Mouse (Mus musculus): ENCODE data around the gene S100a11.
"Not testable (repeated sequence)": the region's sequence is repeated elsewhere in the genome, so short reads cannot be mapped to it uniquely, and the experiment has no call there.

S100a11 gene

DNA sequence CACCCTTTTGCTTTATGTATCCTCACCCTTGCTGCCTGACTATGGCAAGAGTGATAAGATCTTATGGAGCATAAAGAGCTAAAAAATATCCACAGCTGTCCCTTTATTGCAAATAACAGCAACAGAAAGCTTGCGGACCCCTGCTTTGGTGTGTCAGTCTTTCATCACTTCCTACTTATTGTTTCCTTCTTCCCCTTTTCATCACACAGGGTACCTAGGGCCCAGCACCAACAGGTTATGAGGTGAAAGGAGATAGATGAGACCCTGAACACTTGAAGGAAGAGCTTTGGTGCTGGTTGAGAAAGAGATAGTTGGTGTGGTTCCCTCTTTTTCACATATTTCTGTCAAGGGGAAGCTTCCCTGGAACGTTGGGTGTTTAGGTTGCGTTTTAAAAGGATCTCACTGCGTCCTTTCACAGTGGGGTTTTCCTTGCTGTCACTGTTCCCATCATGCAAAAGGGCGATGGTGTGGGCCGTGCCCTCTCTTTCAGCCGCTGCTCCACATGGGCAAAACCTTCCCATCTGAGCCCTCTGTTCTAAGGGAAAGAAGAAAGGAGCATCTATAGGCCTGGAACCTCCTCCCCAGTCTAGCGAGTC, 1.3 kb downstream of the S100a11 start:
- no peak for DNase-seq (ENCODE audit: low read depth, low spot score)

DNA sequence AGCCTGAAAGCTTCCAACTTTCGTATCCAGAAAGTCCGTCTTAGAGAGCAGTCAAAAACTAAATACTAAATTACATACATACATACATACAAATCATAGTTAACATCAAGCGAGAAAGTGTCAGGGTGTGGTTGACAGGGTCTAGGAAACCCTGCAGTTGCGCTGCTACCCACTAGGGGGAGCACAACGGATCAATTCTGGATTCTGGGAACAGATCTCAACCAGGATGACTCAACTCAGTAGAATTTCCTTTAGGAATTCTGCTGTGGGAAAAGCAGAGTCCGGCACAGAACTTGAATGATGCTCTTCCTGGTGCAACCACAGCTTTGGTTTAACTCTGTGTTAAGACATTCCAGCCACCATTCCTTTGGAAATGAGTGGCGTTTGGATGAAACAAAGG, 2.3 kb downstream of the S100a11 start:
- peak; percentile 86 for DNase-seq (ENCODE audit: low read depth, low spot score)

DNA sequence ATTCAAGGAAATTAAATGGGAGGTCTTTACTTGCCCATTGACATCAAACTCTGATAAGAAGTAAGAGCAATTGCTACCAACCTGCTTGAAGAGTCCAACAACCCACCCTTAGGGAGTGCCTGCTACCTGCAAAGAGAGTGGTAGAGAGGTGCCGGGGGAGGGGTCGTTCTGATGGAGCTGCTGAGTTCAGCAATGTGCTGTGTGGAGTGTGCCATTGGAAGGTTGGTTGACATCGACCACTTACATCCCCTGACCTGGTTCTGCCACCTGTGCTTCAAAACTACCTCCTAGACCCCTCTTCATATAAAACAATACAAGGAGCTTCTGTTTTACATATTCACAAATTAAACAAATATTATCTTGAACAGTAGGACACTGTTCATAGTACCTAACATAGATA, 7.0 kb downstream of the S100a11 start:
- no peak for DNase-seq (ENCODE audit: low read depth, low spot score)

DNA sequence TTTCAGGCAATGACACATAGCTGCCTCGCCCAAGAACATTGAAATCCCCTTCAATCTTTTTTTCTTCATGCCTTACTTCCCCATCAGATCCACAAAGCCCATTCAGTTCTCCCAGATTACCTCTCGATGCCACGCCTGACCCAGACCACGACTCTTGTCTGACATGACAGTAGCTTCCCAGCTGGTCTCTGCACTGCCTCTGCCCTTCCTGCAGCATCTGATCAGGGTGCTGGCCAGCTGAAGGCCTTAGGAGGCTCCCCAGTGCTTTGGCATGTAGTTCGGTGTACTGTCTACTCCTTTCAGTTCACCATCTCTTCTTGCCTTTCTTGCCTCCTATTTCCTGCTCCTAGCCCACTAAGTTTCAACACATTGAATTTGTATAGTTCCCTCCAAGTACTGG, 8.5 kb downstream of the S100a11 start:
- DNase-seq (ENCODE audit: low read depth, low spot score), result no peak

DNA sequence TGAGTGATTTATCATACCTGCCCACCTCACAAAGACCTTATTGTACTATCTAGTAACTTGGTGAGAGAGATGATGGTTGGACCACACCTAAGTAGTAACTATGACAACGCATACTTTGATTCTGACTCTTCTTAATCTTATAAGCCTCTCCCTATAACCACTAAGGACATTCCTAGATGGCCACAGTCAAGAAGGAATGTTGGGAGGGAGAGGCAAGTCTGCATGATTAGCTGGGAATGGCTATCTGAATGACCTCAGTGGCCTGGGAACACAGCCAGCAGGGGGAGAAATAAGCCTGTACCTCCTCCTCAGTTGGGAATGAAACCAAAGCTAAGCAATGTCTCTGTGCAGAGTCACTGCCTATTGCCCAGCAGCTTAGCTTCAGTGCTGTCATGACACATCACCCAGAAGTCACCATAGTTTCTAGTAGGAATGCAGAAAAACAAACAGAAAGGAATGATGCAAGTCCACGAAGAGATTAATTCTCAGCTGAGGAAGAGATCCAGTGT, 16.8 kb downstream of the S100a11 start:
- peak; percentile 39 for DNase-seq (ENCODE audit: low read depth, low spot score)

DNA sequence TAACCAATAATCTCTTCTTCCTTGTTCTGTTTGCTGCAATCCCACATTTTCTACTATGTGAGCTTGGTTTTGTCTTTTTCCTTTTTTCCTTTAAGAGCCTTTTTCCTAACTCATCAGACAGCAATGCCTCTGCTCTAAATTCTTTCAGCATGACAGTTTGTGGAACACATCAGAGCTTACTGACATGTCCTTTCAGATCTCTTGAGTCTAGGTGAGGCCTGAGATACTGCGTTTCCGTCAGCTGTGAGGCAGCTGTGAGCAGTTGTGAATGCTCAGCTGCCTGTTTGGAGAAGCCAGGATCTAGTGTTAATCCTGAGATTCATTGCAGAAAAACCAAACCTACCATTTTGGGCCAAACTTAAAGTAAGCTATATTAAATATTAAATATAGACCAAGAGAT, 18.2 kb downstream of the S100a11 start:
- no peak for DNase-seq (ENCODE audit: low read depth, low spot score)

DNA sequence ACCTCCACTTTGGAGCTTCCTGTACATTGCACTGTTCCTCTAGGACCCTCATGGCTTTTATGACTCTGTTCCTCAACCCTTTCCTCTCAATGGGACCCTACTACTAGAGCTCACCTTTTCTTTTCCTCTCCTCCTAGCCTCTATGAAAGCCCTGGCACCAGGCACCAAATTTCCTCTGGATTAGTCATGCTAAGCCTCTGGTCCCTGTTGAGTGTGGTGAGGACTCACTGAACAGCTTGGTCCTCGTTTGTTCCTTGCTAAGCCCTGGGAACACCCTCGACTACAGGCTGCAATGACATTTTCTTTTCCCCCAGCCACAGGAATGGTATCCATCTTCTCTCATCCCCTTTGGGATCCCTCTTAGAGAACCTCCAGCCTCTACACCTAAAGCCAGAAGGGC, 21.2 kb downstream of the S100a11 start:
- no peak for DNase-seq (ENCODE audit: low read depth, low spot score)

DNA sequence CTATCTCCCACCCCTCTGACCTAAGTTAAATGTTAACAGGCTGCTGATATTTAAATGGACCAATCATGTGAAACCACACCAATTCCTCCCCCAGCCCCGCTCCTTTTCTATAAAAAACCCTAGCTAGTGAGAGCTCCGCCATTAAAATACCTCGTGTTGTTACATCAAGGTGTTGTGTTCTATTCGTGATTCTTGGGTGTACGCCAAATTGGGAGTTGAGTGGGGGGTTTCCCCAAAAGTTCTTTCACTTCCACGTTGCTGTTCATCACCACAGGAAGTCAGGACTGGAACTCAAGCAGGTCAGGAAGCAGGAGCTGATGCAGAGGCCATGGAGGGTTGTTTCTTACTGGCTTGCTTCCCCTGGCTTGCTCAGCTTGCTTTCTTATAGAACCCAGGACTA, 23.9 kb downstream of the S100a11 start:
- DNase-seq (ENCODE audit: low read depth, low spot score), result not testable (repeated sequence)

DNA sequence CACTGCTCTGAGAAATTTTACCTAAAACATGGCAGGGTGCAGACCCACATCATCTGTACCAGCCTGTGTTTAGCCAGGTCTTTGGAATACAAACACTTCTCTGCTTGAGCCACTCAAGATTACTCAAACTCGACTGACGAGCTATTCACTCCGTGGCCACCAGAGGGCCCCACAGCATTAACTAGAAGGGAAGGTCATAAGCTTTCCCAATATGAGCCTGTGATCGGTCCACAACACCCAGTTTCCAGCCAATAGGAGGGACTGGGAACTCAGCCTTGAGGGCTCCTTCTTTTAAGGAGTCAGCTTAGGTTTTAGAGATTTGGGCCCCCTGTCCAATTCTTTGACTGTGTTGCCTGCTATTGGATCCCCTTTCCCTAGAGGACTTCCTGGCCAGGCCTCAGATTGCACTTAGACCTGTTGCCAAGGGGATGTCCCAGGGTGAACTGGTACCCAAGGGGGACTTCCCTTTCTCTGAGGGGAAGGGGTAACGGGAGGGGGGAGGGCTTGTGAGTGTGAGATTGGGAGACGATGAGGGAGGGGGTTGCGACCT, 26.9 kb downstream of the S100a11 start:
- DNase-seq (ENCODE audit: low read depth, low spot score), result peak; percentile 91

DNA sequence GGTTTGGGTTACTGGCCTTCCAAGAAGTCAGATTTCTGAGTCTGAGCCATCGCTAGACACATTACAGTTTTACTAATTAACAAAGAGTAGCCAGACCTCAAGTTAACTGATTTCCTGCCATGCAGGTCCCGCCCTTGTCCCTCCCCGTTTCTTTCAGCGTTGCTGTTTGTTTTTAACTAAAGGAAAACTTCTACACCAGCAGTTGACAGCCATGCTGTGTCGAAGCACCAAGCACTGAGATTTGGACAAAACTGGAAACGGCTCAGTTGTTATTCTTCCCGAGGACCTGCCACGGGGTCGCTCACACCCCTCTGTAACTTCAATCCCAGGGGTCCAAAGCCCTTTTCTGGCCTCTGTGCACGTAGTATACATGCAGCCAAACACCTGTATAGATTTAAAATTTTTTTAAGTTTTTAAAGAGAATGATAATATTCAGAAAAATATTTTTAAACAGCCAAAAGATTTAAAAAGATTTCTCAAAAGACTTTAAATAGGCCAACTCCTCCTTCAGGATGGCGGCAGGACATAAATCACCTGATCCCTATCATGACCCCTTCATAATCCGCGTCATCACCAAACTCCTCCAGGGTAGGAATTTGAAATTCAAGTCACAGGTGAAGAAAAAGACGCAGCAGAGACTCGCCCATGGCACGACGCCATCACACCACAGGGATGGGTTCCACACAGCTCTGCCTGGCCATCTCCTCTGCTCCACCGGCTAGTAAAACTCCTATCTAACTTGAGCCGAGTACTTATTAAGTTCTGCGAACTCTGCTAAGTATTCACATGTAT, 27.7 kb downstream of the S100a11 start:
- DNase-seq (ENCODE audit: low read depth, low spot score), result peak; percentile 40

DNA sequence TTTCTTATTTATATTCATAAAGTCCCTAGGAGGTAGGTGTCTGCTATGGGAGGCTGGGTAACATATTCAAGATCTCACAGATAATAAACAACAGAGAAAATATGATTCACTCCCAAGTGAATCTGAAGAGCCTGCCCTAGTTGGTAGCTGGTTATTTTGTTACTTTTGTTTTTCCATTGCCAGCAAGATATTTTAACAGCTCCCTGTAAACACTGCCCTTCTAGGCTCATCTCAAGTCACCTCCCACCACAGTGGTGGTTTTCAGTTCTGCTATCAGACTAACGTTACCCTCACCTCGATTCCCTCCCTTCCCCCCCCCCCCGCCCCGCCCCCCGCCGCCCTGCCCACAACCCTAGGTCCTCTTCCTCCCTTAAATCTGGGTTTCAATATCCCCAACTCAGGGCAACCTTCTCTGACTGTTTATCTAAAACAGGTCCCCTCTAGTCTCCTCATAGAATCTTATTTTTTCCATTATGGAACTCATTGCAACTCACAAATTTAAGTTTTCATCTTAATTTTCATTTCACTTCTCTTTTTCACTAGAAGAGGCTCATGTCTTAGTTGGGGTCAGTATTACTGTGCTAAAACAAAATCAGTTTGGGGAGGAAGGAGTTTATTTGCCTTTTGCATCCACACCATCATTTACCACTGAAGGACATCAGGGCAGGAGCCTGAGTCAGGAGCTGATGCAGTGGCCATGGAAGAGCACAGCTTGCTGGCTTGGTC, 28.4 kb downstream of the S100a11 start:
- no peak for DNase-seq (ENCODE audit: low read depth, low spot score)

DNA sequence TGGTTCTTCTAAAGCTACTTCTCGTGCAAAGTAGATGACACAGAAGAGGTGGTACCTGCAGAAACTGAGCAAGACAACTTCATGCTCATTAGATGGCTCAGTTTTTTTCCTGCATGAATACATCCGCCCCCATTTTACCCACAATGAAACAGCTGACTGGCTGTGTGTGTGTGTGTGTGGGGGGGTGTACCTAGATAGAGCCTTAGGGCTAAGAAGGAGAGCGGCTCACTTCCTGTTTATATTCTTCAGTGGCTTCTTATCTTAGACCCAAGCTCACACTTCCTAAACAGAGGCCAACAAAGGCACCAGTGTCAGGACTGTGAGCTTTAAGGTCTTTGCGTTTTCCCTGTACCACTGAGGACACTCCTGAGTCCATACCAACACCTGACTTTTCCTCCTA, 29.7 kb downstream of the S100a11 start:
- no peak for DNase-seq (ENCODE audit: low read depth, low spot score)

DNA sequence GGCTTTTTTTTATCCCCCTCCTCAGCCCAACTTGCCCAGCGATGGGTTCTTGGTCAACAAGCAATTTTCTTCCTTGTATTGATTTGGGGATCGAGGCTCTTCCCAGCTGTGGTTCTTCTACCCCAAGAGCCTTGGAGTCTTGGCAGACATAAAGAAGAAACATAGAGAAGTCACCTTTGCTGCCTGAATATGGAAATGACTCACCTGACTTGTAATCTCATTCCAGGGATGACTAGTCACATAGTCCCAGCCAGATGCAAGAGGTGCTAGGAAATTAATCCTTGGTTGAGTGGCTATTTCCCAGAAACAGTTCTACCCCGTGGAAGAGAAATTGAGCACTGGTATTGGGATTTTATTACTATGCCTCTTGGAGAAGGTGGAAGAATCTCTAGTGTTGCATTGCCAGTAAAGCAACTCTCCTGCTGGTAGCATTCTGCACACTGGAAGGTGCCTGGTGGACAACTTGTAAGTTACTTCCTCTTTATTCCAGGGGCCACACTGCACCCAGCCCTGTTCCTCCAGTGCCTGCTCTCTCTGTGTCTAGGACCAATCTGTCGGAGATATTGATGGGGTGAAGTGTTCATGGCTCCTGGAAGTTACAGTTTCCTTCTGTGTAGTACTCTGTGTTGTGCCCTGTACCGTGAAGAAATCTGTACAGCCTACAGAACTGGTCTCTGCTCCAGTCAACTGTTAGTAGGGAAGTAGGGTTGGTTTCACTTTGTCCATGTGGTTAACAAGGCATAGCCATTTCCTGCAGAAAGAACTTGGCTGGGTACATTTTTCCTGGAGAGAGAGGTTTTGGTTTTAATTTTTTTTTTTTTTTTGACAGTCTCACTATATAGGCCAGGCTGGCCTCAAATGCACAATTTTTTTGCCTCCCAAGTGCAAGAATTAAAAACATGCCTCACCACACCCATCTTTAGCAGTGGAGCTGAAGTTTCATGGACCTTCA, 31.9 kb downstream of the S100a11 start:
- DNase-seq (ENCODE audit: low read depth, low spot score), result no peak

DNA sequence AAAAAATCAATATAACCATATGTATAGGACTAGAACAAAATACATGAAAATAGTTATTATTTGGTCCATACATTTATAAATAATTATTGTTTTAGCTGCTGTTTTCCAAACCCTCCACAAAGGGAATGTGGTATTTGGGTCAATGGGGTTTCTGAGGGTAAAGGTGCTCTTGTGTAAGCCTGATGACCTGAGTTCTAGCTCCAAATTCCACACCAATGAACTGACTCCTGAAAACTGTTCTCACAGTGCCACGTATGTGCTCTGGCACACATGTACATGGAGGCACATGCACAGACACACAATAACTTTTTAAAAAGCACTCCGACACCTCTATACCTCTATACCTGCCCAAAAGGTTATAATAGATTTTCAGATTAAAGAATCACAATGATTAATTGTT, 33.0 kb downstream of the S100a11 start:
- DNase-seq (ENCODE audit: low read depth, low spot score), result no peak

DNA sequence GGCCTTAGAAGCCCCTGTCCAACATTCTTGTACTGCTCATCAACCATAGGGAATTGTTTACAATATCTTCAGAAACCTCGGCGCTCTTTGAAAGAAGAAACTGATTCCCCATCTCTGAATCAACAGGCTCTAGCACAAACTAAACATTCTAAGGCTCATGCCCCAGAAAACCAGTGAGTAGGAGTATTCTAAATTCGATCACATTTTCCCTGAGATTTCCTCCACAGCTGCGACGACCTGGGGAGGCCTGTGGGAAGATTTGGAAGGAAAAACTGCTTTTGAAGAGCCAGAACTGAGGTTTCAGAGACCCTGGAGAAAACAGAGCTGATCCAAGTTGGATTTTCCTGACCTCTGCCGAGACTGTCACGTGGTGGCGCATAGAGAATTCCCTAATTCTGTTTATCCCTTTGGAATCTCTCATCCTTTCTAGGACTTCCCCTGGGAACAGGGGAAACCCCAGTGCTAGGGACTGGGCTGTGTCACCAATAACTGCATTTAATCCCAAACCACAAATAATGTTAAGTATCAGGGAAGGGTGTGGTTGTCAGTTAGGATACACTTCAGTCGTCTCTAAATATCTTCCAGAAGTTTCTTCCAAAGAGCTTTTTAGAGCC, 33.6 kb downstream of the S100a11 start:
- DNase-seq (ENCODE audit: low read depth, low spot score), result no peak

DNA sequence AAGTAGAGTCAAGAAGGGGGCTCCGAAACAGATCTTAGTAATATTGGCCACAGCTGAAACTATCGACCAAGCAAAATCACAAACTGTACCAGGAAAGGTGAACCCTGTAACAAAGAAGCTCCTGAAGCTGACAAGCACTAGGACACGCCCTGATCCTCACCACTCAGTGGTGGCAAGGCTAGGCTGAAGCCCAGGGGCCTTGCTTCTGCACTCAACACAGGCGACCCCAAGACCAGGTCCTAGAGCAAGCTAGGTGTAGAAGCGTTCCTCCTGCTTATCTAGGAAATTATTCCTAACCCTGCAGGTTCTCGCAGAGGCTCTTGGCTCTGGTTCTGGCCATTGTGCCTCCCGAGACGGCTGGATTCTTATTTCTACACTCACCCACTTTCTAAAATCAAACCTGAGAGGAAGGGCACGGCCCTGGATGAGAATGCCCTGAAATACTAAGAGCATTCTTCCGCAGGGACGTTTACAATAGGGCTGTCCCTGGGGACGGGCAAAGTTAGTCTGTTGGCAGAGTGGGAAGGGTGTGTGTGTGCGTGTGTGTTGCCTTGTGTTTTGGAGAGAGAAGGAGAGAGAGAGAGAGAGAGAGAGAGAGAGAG, 34.2 kb downstream of the S100a11 start:
- DNase-seq (ENCODE audit: low read depth, low spot score), result peak; percentile 48

DNA sequence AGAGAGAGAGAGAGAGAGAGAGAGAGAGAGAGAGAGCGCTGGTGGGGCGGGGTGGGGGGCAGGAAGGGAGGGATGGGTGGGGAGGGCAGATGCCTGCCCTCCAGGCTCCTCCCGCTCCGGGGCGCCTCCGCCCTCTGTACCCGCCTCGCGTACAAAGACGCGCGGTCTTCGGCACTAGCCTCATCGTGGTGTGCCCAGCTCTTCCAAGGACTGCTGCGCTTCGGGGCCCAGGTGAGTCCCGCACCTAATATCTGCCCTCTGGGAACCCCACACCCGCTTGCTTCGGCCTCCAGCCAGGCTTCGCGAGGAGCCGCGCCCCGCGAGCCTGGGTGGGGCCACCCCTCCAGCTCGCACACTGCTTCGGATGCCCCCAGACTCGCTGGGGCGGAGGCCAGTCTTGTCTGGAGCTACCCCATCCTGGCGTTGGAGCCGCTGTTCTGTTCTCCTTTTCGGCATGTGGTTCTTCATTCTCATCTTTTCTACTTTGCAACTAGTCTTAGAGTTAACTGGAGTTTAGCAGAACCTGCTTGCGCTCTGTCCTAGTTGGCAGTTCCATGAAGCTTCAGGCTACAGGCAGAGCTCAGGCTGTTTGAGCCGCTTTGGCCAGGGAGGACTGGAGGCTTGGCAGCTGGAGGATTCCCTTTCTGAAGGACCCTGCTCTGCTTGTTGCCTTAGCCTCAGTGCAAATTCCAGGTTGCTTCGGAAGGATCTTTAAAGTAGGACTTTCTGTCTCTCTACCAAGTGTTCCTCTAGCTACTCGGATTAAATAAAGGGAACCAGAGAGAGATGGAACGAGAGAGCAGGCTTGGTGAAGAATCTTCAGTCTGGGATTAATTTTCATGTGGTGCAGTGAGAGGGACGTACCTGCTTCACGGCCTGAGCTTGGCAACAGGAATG, 34.9 kb downstream of the S100a11 start, which contains the start of gene S100a10:
TSS of gene S100a10 (plus strand) at position 100 of the 897 bp plus-strand sequence.
- DNase-seq (ENCODE audit: low read depth, low spot score), result peak; percentile 58

DNA sequence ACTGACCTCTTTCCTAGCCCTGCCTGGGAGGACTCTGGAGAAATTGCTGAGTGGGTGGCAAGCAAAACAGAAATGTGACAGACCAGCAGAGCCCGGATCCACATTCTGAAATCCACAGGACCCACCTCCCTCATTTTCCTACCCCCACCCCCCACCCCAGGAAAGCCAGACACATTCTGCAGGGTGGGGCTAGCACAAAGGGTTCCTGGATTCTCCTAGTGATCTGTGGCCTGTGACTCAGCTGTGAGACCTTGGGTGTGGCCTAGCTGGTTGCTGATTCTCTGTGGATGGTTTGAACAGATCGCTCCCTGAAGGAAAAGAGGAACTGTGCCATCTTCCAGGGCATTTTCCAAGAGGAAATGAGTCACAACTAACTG, 35.6 kb downstream of the S100a11 start:
- DNase-seq (ENCODE audit: low read depth, low spot score), result peak; percentile 93

DNA sequence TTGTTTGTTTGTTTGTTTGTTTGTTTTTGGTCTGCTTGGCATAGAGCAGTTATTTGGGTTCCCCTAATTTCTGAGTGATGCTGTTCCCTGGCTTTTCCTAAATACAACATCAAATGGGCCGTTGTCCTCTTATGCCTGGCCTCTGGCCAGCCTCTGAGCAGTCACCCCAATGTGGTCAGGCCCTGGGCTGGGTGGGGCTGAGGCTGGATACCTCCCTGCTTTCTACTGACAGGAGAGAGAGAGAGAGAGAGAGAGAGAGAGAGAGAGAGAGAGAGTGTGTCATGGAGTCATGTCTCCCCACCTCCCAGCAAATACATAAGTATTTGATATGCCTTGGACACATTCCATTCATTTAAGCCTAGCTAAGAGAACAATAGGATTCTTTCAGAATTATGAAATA, 36.3 kb downstream of the S100a11 start:
- no peak for DNase-seq (ENCODE audit: low read depth, low spot score)

Measured in ZHBTc4 (cell line).